Mouse (Mus musculus): ENCODE measurements around the gene Mgat5.

DNA sequence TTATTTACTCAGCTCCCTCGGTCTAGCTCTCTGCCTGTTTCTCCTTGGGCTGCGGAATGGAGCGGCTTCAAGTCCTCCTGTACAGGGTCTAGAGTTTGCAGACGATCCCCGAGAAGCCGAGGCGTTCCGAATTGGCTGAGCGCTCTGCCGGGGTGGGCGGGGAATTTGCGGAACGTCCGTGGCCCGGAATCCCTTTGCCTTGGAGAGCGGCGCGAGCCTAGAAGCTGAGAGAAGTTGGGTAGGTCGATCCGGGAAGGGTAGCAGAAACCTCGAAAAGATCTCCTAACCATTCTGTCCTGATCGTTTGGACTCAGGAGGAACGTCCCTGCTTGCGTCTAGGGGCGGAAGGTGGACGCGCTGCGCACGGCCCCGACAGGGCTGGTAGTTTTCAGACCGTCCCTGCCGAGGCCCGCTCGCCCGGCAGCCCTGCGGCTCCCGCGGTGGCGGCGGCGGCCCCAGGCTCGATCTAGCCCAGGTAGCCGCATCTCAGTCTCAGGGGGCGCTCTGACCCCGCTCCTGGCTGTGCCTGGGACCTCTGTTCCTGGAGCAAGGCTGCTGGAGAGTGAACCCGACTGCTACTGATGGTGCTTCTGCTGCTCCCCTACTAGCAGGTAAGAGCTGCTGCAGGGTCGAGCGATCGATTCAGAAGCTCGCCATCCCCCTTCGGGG lies at the start of gene Mgat5:
- TF ChIP-seq CTCF (IDR thresholded peaks at IDR 0.05; ENCODE audit: low read depth) (peak; percentile 23; the same call in 1 of the 2 replicates), EP300 (IDR thresholded peaks at IDR 0.05; ENCODE audit: low read depth) (no peak)

Measured in heart, postnatal 0 days (tissue).